Mouse (Mus musculus): ENCODE measurements around the gene Zc3h12a. TPM values are rescaled to one million over a fixed set of nuclear protein-coding genes. Genes with fewer than 3 reads are reported as not detected.

Gene Zc3h12a
- 6.0 and 7.1 TPM in 2 replicates for polyA plus RNA-seq (2012; rRNA removed)

GRCm38 (mm10) chr4:125127305-125128084 is at the start of gene Zc3h12a:
Gene Zc3h12a (minus strand): TSS chr4:125127840.

DNA sequence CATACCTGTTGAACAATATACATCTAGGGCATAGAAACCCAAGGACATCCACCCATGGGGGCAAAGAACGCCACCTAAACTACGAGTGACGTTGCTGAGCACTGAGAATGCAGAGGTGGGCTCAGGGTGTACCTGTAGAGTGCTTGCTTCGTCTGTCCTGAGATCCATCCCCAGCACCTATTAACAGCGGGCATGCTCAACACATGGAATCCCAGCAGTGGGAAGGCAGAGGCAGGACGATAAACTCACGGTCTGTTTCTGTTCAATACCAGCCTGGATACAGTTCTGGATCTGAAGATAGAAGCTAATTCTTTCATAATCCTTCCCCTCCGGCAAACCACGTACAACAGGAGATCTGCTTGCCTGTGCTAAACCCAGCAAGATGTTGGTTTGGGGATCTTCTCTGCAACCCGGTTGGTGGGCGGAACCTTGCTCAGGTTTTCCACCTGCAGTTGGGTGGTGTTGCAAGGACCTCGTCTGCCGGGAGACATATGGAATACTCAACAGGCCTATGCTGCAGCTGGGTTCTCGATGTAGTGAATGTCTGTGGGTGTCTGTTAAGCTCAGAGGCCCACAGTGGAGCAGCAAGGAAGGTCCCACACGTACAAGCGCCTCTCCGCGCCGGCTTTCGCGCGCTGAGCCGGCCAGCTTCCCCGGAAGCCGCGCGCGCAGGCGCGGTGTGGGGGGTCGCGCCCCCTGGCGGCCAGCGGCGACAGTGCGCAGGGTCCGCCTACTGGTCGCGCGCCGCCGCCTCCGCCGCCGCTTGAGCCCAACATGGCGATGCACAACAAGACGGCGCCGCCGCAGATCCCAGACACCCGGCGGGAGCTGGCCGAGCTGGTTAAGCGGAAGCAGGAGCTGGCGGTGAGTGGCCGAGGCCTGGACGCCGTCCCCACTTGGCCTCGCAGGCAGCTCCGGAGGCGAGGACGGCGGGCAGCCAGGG is 43.0 kb downstream of the Zc3h12a start, which contains the start of gene Meaf6:
Gene Meaf6 (plus strand): TSS at position 732 of the 943 bp plus-strand sequence.

Other genes with a start within 250 kb of the Zc3h12a start
- 0.12 and 0.16 TPM in 2 replicates for gene Epha10, start 246.9 kb downstream of the Zc3h12a start, polyA plus RNA-seq (2012; rRNA removed)
- 21.4 and 22.0 TPM in 2 replicates for gene 9930104L06Rik, start 190.8 kb downstream of the Zc3h12a start, polyA plus RNA-seq (2012; rRNA removed)
- gene Cdca8, start 188.5 kb downstream of the Zc3h12a start, polyA plus RNA-seq (2012; rRNA removed), result 11.3 and 19.8 TPM in 2 replicates
- 37.2 and 38.2 TPM in 2 replicates for gene Rspo1, start 141.4 kb downstream of the Zc3h12a start, polyA plus RNA-seq (2012; rRNA removed)
- 17.8 and 19.3 TPM in 2 replicates for gene Gnl2, start 111.3 kb downstream of the Zc3h12a start, polyA plus RNA-seq (2012; rRNA removed)
- gene Dnali1, start 62.1 kb downstream of the Zc3h12a start, polyA plus RNA-seq (2012; rRNA removed), result 17.8 and 18.4 TPM in 2 replicates
- gene Snip1, start 61.2 kb downstream of the Zc3h12a start, polyA plus RNA-seq (2012; rRNA removed), result 11.2 and 12.7 TPM in 2 replicates
- 14.0 and 21.7 TPM in 2 replicates for gene Meaf6, start 42.7 kb downstream of the Zc3h12a start, polyA plus RNA-seq (2012; rRNA removed)

All from ovary, adult 2 months (tissue).